Mouse (Mus musculus): ENCODE data around the gene Tcf7l2. TPM values are rescaled to one million over a fixed set of nuclear protein-coding genes. Genes with fewer than 3 reads are reported as not detected.

Tcf7l2 gene
- total and polyA plus RNA-seq, 2 experiments = 3.2 to 14.6 TPM

DNA sequence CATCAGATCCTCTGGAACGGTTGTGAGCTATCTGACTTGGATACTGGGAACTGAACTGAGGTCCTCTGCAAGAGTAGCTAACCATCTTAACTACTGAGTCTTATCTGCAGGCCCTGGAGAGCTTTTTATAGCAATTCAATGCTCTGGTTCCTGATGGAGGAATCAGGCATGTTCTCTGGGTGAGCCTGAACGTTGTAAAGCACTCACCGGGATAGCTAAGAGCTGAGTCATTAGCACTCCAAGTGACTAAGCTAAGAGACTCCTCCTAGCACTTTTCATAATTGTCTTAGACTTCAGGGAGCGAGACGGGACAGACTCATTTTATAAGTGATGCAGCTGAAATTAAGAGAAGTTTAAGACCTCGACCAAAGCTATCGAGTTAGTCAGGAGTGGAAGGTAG is 53.7 kb downstream of the Tcf7l2 start:
- TF ChIP-seq CTCF (IDR thresholded peaks at IDR 0.05; ENCODE audit: low read depth, low read length) (no peak), POLR2A (IDR thresholded peaks at IDR 0.05; ENCODE audit: extremely low read depth, insufficient read depth, low read length) (no peak)
- DNase-seq (ENCODE audit: extremely low read depth, low read depth, low spot score) = no peak
- Histone ChIP-seq H3K27ac (replicated peaks; ENCODE audit: insufficient read depth, low read depth, low read length) (no peak overlapping the region), H3K4me1 (ENCODE audit: control insufficient read depth, insufficient read depth, low read length) (peaks cover 61% of the 10 kb centered on the region), H3K9ac (ENCODE audit: low read depth, low read length) (no peak overlapping the region), H3K36me3 (ENCODE audit: control insufficient read depth, insufficient read depth, low read length) (no peaks in the 10 kb centered on the region), H3K4me3 (ENCODE audit: insufficient read depth, low read depth, low read length) (no peak overlapping the region), H3K79me2 (ENCODE audit: control insufficient read depth, insufficient read depth, low read length) (peaks cover 49% of the 10 kb centered on the region; the same call in 1 of the 2 replicates), H3K27me3 (ENCODE audit: control insufficient read depth, insufficient read depth, low read length) (no peaks in the 10 kb centered on the region)
- WGBS = 78% methylated on average over 7 of the region's 7 CpGs

GRCm38 (mm10) chr19:55797834-55798233 is 56.2 kb downstream of the Tcf7l2 start:
- Histone ChIP-seq H3K27me3 (ENCODE audit: control insufficient read depth, insufficient read depth, low read length) (no peaks in the 10 kb centered on the region), H3K36me3 (ENCODE audit: control insufficient read depth, insufficient read depth, low read length) (no peaks in the 10 kb centered on the region), H3K79me2 (ENCODE audit: control insufficient read depth, insufficient read depth, low read length) (peaks cover 53% of the 10 kb centered on the region; the same call in 1 of the 2 replicates), H3K27ac (replicated peaks; ENCODE audit: insufficient read depth, low read depth, low read length) (peak overlapping the region; percentile 32; the same call in 1 of the 2 replicates), H3K4me1 (ENCODE audit: control insufficient read depth, insufficient read depth, low read length) (peaks cover 52% of the 10 kb centered on the region), H3K4me3 (ENCODE audit: insufficient read depth, low read depth, low read length) (no peak overlapping the region), H3K9ac (ENCODE audit: low read depth, low read length) (no peak overlapping the region)
- 17% methylated on average over 3 of the region's 3 CpGs for WGBS
- no peak for TF ChIP-seq POLR2A (IDR thresholded peaks at IDR 0.05; ENCODE audit: extremely low read depth, insufficient read depth, low read length)
- no peak for TF ChIP-seq CTCF (IDR thresholded peaks at IDR 0.05; ENCODE audit: low read depth, low read length)
- DNase-seq (ENCODE audit: extremely low read depth, low read depth, low spot score) = peak; percentile 86

DNA sequence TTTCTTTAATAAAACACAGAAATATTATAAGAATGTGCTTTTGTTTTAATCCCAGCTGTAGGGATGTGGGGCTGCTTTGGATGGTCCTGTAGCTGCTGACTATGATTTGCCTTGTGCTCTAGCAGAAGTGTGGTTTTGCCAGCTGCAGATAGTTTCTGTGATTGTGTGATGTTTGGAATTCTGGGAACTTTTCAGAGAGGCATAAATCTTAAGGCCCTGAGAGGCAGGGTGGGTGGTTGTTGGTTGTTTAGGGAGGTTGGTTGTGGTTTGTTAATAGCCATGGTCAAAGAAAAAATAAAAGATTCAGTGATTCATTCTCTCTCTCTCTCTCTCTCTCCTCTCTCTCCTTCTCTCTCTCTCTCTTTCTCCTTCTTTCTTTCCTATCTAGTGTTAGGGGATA is 57.8 kb downstream of the Tcf7l2 start:
- no peak for TF ChIP-seq POLR2A (IDR thresholded peaks at IDR 0.05; ENCODE audit: extremely low read depth, insufficient read depth, low read length)
- TF ChIP-seq CTCF (IDR thresholded peaks at IDR 0.05; ENCODE audit: low read depth, low read length) = no peak
- H3K36me3 ChIP-seq (ENCODE audit: control insufficient read depth, insufficient read depth, low read length) = no peaks in the 10 kb centered on the region
- peaks cover 43% of the 10 kb centered on the region; the same call in 1 of the 2 replicates for H3K79me2 ChIP-seq (ENCODE audit: control insufficient read depth, insufficient read depth, low read length)
- H3K4me1 ChIP-seq (ENCODE audit: control insufficient read depth, insufficient read depth, low read length) = peaks cover 53% of the 10 kb centered on the region
- no peak for DNase-seq (ENCODE audit: extremely low read depth, low read depth, low spot score)
- no peak overlapping the region for H3K27ac ChIP-seq (replicated peaks; ENCODE audit: insufficient read depth, low read depth, low read length)
- H3K27me3 ChIP-seq (ENCODE audit: control insufficient read depth, insufficient read depth, low read length) = no peaks in the 10 kb centered on the region
- H3K4me3 ChIP-seq (ENCODE audit: insufficient read depth, low read depth, low read length) = no peak overlapping the region
- no peak overlapping the region for H3K9ac ChIP-seq (ENCODE audit: low read depth, low read length)

GRCm38 (mm10) chr19:55800059-55800458 is 58.4 kb downstream of the Tcf7l2 start:
- Histone ChIP-seq H3K4me1 (ENCODE audit: control insufficient read depth, insufficient read depth, low read length) (peaks cover 53% of the 10 kb centered on the region), H3K4me3 (ENCODE audit: insufficient read depth, low read depth, low read length) (no peak overlapping the region), H3K27ac (replicated peaks; ENCODE audit: insufficient read depth, low read depth, low read length) (no peak overlapping the region), H3K79me2 (ENCODE audit: control insufficient read depth, insufficient read depth, low read length) (peaks cover 37% of the 10 kb centered on the region; the same call in 1 of the 2 replicates), H3K36me3 (ENCODE audit: control insufficient read depth, insufficient read depth, low read length) (no peaks in the 10 kb centered on the region), H3K27me3 (ENCODE audit: control insufficient read depth, insufficient read depth, low read length) (no peaks in the 10 kb centered on the region), H3K9ac (ENCODE audit: low read depth, low read length) (no peak overlapping the region)
- TF ChIP-seq CTCF (IDR thresholded peaks at IDR 0.05; ENCODE audit: low read depth, low read length) (no peak), POLR2A (IDR thresholded peaks at IDR 0.05; ENCODE audit: extremely low read depth, insufficient read depth, low read length) (no peak)
- WGBS = 100% methylated on average over 4 of the region's 4 CpGs
- DNase-seq (ENCODE audit: extremely low read depth, low read depth, low spot score) = no peak

DNA sequence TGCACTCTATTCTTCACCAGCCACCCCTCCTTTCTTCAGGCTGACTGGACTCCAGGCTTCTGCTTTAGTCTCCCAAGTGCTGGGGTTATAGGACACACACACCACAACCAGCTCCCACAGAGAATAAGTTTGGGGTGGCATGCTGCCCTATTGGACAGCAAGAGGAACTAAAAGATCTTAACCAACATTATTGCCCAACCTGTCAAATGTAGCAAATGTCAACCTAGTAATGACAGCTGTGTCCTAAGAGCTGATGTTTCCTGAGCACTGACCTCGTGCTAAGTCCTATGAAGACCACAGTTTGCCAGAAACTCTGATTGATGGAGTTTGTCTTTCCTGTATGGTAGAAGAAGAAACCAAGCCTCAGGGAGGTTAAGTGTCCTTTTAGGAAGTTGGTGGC is 61.5 kb downstream of the Tcf7l2 start:
- Histone ChIP-seq H3K79me2 (ENCODE audit: control insufficient read depth, insufficient read depth, low read length) (peaks cover 19% of the 10 kb centered on the region; the same call in 1 of the 2 replicates), H3K9ac (ENCODE audit: low read depth, low read length) (no peak overlapping the region; the same call in 1 of the 2 replicates), H3K36me3 (ENCODE audit: control insufficient read depth, insufficient read depth, low read length) (no peaks in the 10 kb centered on the region), H3K4me3 (ENCODE audit: insufficient read depth, low read depth, low read length) (no peak overlapping the region), H3K27ac (replicated peaks; ENCODE audit: insufficient read depth, low read depth, low read length) (peak overlapping the region; percentile 70), H3K4me1 (ENCODE audit: control insufficient read depth, insufficient read depth, low read length) (peaks cover 53% of the 10 kb centered on the region), H3K27me3 (ENCODE audit: control insufficient read depth, insufficient read depth, low read length) (no peaks in the 10 kb centered on the region)
- TF ChIP-seq CTCF (IDR thresholded peaks at IDR 0.05; ENCODE audit: low read depth, low read length) (no peak), POLR2A (IDR thresholded peaks at IDR 0.05; ENCODE audit: extremely low read depth, insufficient read depth, low read length) (no peak)
- WGBS = 6% methylated on average over 1 of the region's 1 CpGs
- peak; percentile 95 for DNase-seq (ENCODE audit: extremely low read depth, low read depth, low spot score)

DNA sequence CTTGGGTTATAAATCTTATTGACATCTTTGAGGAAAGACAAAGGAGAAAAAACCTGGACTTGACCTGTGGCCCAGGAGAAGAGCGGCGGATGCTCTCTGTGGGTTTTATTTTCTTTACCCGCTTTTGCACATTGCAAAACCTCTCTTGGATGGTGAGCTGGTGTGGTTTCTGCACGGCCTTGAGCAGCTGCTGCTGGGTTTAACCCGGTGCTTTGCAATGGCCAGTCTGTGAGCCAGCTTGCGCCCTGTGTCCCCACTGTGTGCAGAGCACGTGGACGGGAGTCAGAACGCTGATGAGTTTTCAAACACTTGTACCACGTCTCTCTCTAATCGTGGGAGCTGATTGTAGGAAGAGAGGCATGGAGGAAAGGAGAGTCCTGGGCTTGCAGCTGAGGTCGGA is 62.2 kb downstream of the Tcf7l2 start:
- TF ChIP-seq POLR2A (IDR thresholded peaks at IDR 0.05; ENCODE audit: extremely low read depth, insufficient read depth, low read length) (no peak), CTCF (IDR thresholded peaks at IDR 0.05; ENCODE audit: low read depth, low read length) (no peak)
- peak; percentile 84 for DNase-seq (ENCODE audit: extremely low read depth, low read depth, low spot score)
- Histone ChIP-seq H3K4me1 (ENCODE audit: control insufficient read depth, insufficient read depth, low read length) (peaks cover 51% of the 10 kb centered on the region), H3K9ac (ENCODE audit: low read depth, low read length) (peak overlapping the region; percentile 19; the same call in 1 of the 2 replicates), H3K27ac (replicated peaks; ENCODE audit: insufficient read depth, low read depth, low read length) (peak overlapping the region; percentile 72), H3K79me2 (ENCODE audit: control insufficient read depth, insufficient read depth, low read length) (peaks cover 12% of the 10 kb centered on the region; the same call in 1 of the 2 replicates), H3K36me3 (ENCODE audit: control insufficient read depth, insufficient read depth, low read length) (no peaks in the 10 kb centered on the region), H3K27me3 (ENCODE audit: control insufficient read depth, insufficient read depth, low read length) (no peaks in the 10 kb centered on the region), H3K4me3 (ENCODE audit: insufficient read depth, low read depth, low read length) (no peak overlapping the region)
- WGBS = 33% methylated on average over 12 of the region's 12 CpGs

Measured in liver, adult 2 months (tissue).